Mouse (Mus musculus) ES-CJ7 (cell line): ENCODE results near the gene Pigg.

Experiments used
- DNase-seq: peaks from one replicate; pipeline ENCODE4 v3.0.0; 2011; ENCODE audit warnings: low read depth, low spot score

Gene Pigg

GRCm38 (mm10) chr5:108354056-108354455 is 41.6 kb downstream of the Pigg start:
- no peak for DNase-seq

DNA sequence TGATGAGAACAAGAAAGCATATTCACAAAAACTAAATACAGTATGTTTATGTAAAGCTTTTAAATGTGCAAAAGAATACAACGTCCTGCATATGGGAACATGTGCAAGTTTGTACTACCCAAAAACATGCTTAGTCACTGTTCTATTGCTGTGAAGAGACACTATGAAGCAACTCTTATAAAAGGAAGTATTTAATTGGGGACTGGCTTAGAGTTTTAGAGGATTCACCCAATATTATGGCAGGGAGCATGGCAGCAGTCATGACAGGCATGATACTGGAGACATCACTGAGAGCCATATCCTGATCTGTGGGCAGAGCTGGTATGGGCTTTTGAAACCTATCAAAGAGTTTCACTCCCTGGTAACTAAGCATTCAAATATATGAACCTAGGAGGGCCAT is 45.5 kb downstream of the Pigg start:
- DNase-seq: no peak

DNA sequence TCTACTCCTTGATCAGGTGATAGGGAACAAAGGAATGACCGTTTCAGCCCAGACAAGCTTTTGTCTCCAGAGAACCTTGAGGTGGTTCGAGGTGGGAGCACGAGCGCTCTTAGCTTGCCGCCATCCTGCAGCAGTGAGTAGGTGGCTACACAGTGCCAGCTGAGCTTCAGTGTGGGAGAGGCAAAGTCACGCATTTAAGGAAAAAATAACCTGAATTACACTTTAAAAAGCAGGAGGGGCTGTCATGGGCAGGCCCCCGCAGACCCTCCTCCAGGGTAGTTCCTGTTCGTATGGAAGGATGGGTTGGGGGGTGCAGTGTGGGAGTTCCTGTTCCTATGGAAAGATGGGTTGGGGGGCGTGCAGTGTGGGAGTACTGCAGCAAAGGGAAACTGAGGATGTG is 47.1 kb downstream of the Pigg start:
- DNase-seq: no peak

DNA sequence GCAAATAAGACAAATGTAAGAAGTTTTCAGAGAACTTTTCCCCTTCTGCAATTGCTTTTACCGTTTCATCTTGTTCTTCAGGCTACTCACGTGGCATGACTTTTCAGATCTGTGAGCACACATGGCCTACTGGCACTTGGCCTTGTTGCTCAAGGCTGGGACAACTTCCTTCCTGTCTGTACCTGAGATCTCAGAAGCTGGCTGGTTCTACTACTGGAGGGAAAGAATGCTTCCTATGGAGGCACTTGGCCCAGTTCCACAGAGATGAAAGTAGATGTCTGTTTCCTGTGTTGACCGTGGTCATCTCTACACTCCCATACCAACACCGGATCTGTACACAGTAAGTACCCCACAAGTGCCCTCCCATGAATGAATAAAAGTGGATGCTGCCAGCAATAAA is 47.8 kb downstream of the Pigg start:
- no peak for DNase-seq

GRCm38 (mm10) chr5:108362330-108362729 is 49.9 kb downstream of the Pigg start:
- DNase-seq: peak; percentile 64

DNA sequence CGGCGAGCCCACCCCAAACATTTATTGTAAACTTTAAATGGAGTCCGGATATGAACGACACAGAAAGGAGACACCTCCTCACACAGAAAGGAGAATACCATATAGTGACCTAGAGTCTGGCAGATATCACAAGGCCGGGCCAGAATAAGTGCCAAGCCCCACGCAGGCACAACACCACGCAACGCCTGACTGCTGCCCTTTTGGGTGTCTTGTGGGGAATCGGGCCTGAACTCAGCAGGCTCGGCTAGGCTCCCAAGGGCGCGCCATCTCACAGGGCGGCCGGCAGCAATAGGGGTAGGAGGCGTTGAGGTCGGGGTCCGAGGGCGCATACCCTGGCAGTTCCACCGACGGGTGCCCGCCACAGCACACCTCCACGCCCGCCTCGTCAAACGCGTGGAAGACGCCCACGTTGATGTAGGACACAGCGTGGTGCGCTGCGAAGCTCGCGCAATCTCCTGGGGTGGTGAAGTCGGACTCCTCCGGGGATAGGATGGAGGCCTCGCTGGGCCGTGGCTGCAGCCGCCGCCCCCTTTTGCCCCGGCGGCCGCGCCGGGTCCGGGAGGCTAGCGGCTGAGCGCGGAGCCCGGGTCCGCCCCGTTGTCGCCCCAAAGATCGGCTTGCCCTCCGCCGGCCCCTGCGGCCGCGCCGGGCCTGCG is 54.0 kb downstream of the Pigg start:
- peak; percentile 6 for DNase-seq

DNA sequence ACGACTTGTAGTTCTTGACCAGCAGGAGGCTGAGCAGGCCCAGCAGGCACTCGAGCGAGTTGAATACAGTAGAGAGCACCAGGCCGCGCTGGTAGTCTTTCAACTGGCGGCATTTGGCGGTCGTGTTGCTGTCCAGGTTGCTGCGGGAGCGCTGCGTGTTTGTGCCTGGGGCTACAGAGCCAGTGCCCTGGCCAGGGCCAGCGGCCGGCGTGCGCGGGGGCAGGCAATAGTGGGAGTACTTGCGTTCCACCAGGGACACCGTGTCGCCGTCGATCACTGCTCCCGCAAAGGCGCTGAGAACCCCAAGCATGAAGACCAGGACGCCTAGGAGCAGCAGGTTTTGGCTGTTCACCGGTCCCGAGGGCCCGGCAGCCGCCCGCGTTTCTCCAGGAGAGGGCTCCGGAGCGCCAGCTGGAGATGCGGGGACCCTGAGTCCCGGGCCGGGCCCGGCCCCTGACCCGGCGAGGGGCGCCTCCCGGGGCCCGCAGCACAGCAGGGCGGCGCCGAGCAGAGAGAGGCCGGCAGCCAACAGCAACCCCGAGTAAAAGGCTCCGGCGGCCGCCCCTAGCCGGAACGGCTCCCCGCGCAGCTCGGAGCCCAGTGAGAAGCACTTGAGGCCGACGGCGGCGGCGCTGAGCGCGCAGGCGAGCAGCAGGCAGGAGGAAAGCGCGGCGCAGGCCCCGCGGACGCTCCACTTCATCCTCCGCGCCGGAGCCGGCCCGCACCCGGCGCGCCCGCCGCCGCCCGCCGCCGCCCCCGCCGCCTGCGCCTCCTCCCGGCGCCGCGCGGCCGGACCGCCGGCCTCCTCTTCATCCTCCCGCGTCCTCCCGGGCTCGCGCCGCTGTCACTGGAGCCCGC is 54.8 kb downstream of the Pigg start:
- DNase-seq: peak; percentile 58

DNA sequence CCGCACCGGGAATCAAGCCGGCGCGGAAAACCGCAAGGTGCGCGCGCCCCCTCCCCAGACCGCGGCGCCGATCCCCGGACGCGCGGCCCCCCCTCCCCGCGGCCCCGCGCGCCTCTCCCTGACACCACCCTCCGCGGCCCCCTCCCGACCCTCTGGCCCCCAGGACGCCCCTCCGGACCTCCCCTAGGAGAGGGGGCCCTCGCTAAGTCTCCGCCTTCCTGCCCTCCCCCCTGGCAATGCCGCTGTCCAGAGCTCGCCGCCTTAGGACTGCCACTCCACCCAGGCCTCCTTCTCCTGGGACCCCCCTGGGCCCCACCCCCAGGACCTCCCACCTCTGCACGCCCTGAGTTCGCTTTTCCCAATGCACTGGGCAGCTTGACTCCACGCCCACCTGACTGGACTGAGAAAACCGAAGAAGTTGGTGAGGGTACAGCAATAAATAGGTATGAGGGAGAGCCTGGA is 55.5 kb downstream of the Pigg start, which contains the start of gene Gm42517:
Gm42517 (minus strand) TSS at position 52 of the 462 bp plus-strand sequence.
- DNase-seq: peak; percentile 36

GRCm38 (mm10) chr5:108368446-108368845 is 56.0 kb downstream of the Pigg start:
- DNase-seq: no peak

DNA sequence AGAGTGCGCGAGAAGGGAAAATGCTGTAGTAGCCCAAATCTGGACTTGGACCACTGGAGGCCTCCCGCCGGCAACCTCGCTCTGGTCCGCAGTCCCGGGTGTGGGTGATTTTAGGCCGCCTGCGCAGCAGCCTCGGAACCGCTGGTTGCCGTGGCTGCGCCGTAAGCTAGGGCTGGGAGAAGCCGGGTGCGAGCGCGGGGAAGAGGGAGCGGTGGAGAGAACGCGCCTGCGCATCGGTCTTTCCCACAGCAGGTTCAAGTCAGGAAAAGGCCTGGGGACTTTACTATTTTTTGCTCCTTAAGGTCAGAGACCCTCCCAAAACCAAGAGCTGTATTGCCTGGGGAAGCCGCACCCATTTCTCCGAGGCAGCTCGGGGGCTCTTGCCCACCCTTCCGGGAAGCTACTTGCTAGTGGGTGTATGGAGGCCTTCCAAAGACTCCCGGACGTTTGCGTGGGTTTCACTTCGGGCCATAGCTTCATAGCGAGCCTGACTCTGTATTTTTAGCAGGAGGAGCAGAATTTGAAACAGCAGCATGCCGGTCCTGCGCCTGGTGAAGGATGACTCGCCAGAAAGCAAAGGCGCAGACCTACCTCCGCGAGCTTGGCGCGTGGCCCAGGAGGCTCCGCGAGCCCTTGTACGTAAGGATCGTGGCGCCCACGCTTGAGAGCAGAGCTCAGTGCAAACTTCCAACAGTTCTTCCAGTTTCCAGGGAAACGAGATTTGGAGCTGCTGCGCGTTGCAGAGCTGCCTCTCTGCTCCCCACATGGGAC is 56.6 kb downstream of the Pigg start:
- DNase-seq: peak; percentile 64

GRCm38 (mm10) chr5:108369964-108370363 is 57.6 kb downstream of the Pigg start:
- DNase-seq: peak; percentile 8

DNA sequence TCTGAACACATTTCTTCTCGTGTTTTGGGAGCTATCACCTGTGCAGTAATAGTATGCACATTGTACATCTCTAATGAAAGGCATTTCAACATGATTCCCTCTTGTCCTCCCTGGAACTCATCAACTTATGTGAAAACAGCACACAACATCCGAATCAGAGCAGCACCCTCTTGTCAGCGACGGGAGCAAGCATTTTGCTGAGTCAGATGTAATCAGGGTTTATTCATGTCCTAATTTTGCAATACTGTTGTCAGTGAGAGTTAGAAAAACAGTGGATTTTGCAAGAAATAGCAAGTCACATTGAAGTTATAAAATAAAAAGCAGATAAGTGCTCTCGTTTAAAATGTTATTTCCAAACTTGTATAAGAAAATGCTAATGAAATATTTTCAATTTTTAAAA is 61.7 kb downstream of the Pigg start:
- DNase-seq: no peak

- no peak for DNase-seq
Measured at GRCm38 (mm10) chr5:108376059-108376458, 63.6 kb downstream of the Pigg start.

- DNase-seq: no peak
Measured at GRCm38 (mm10) chr5:108378346-108378745, 65.9 kb downstream of the Pigg start.

- no peak for DNase-seq
Measured at GRCm38 (mm10) chr5:108385632-108386031, 73.2 kb downstream of the Pigg start.

DNA sequence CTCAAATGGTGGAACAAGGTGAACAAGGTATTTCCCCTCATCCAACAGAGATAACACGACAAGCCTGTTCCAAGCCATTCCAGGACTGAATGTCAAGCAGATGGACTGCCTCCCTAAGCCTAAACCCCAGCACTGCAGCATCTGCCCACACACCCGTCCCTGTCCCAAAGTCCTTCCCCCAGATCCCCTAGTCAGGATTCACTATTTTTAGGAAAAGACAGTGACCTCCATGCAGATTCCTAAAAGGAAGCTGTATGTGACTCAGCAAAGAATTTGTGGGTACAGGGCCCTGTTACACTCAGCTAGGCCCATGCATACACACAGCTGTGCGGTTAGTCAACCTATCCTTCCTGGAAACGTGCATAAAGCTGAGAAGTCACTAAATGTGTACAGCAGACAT is 74.0 kb downstream of the Pigg start:
- no peak for DNase-seq

- no peak for DNase-seq
Measured at GRCm38 (mm10) chr5:108388201-108388600, 75.8 kb downstream of the Pigg start, which contains the start of gene Pde6b. TSS of gene Pde6b (plus strand) at chr5:108388391.

DNA sequence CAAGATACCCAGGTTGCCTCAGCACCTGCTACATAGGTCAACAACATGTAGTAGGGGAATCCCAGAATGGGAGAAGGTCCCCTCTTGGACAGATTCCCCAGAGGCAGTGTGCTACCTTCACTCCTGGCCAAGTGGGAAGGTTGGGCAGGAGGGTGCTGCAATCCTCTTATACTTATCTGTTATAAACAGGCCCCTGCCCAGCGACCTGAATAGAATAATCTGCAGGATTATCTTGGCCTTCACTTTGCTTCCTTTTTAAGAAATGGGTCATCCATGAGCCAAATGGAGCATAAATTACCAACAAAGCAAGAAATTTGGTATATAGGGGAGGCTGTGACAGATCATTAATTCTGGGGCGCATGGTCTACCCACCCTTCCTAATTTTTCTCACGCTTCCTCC is 77.3 kb downstream of the Pigg start:
- no peak for DNase-seq
